Mouse (Mus musculus) liver, postnatal 0 days (tissue): ENCODE results near the gene Gm10282. TPM values are rescaled to one million over a fixed set of nuclear protein-coding genes. Genes with fewer than 3 reads are reported as not detected.

ENCODE experiments used
- ATAC-seq: fragments of 200-750 bp; cut with Nextera tagmentation; 2 replicates; pipeline ENCODE4 v1.8.0; 2017; ENCODE audit warnings: mild to moderate bottlenecking, moderate library complexity
- DNase-seq: peaks from one replicate; pipeline ENCODE4 v3.0.0-alpha.2; 2016
- H3K27ac ChIP-seq: fragments of 300-500 bp; sonication (generic); 2 replicates; pipeline ENCODE4 v1.5.1; 2014; ENCODE audit warnings: antibody characterized with exemption, moderate library complexity, mild to moderate bottlenecking, low read depth
- H3K27me3 ChIP-seq: fragments of 300-500 bp; sonication (generic); 2 replicates; pipeline ENCODE4 v1.6.1; 2014; ENCODE audit warnings: low read length, control low read depth, mixed read lengths; ENCODE audit not compliant: insufficient read depth
- H3K36me3 ChIP-seq: fragments of 300-500 bp; sonication (generic); replicated peaks from 2 replicates; pipeline ENCODE4 v1.6.1; 2014; ENCODE audit warnings: mild to moderate bottlenecking, control low read depth, low read length, moderate library complexity, mixed read lengths; ENCODE audit not compliant: insufficient read depth
- H3K4me1 ChIP-seq: fragments of 300-500 bp; sonication (generic); 2 replicates; pipeline ENCODE4 v1.6.1; 2014; ENCODE audit warnings: antibody characterized with exemption, mild to moderate bottlenecking, control low read depth; ENCODE audit not compliant: insufficient read depth
- H3K4me2 ChIP-seq: fragments of 300-500 bp; sonication (generic); 2 replicates; pipeline ENCODE4 v1.6.1; 2014; ENCODE audit warnings: low read depth, mild to moderate bottlenecking, low read length, moderate library complexity, mixed read lengths
- H3K4me3 ChIP-seq: fragments of 300-500 bp; sonication (generic); 2 replicates; pipeline ENCODE4 v1.5.1; 2014; ENCODE audit warnings: low read depth, low read length
- H3K9ac ChIP-seq: fragments of 300-500 bp; sonication (generic); replicated peaks from 2 replicates; pipeline ENCODE4 v1.6.1; 2014; ENCODE audit warnings: mild to moderate bottlenecking, moderate library complexity
- H3K9me3 ChIP-seq: fragments of 300-500 bp; sonication (generic); 2 replicates; pipeline ENCODE4 v1.6.1; 2016; ENCODE audit warnings: mild to moderate bottlenecking, control low read depth, low read length, mixed read lengths
- CTCF ChIP-seq: sonication (generic); IDR thresholded peaks from 2 replicates; pipeline ENCODE4 v1.5.1; 2016; ENCODE audit warnings: antibody characterized with exemption, low read depth
- EP300 ChIP-seq: IDR thresholded peaks from 2 replicates; pipeline ENCODE4 v1.6.1; 2016; ENCODE audit warnings: antibody characterized with exemption, low read depth, mild to moderate bottlenecking
- WGBS: fragments of 180-500 bp; shearing (Covaris S2); extraction: QIAGEN DNeasy Blood & Tissue Kit; methylation state at CpG from one replicate; pipeline ENCODE4 v1.1.7; 2014; ENCODE audit not compliant: insufficient replicate concordance; 5-methylcytosine and 5-hydroxymethylcytosine counted together
- polyA plus RNA-seq: library from polyadenylated mRNA; unstranded; fragments of >200 nt; fragmentation: Nextera tagmentation; extraction: Ambion mirVana; gene quantifications from 2 replicates; pipeline ENCODE4 v1.2.1, GENCODE M21; 2015

Gm10282 gene
- 6.3 and 6.4 TPM in 2 replicates for polyA plus RNA-seq

- Histone ChIP-seq H3K9me3 (no peaks in the 10 kb centered on the region), H3K9ac (no peak within 1 kb of the TSS), H3K27ac (no peak within 1 kb of the TSS), H3K4me1 (peaks cover 12% of the 10 kb centered on the region), H3K36me3 (no peaks in the 10 kb centered on the region), H3K4me3 (no peak within 1 kb of the TSS), H3K4me2 (no peak within 1 kb of the TSS), H3K27me3 (no peaks in the 10 kb centered on the region)
- TF ChIP-seq CTCF (no peak), EP300 (no peak)
- no peak for ATAC-seq
- DNase-seq = no peak
- 81% methylated on average over 14 of the region's 16 CpGs for WGBS
These were observed at the start of gene Gm10282 for GRCm38 (mm10) chr8:72305210-72305905. Gene Gm10282 (minus strand): TSS chr8:72305260.

- H3K4me1 ChIP-seq = peaks cover 49% of the 10 kb centered on the region
- no peaks in the 10 kb centered on the region for H3K27me3 ChIP-seq
- H3K36me3 ChIP-seq = peaks cover 16% of the 10 kb centered on the region
- H3K4me2 ChIP-seq = peak overlapping the region; percentile 27; the same call in 1 of the 2 replicates
- H3K9me3 ChIP-seq = no peaks in the 10 kb centered on the region
- ATAC-seq (peak; percentile 63), DNase-seq (peak; percentile 67)
- peak; percentile 35; the same call in 1 of the 2 replicates for TF ChIP-seq EP300
- TF ChIP-seq CTCF = no peak
- no peak overlapping the region for H3K4me3 ChIP-seq
- 4% methylated on average over 11 of the region's 11 CpGs for WGBS
- H3K27ac ChIP-seq = peak overlapping the region; percentile 78
- H3K9ac ChIP-seq = peak overlapping the region; percentile 22; the same call in 1 of the 2 replicates
These were observed 49.2 kb upstream of the Gm10282 start for GRCm38 (mm10) chr8:72354272-72354671.

DNA sequence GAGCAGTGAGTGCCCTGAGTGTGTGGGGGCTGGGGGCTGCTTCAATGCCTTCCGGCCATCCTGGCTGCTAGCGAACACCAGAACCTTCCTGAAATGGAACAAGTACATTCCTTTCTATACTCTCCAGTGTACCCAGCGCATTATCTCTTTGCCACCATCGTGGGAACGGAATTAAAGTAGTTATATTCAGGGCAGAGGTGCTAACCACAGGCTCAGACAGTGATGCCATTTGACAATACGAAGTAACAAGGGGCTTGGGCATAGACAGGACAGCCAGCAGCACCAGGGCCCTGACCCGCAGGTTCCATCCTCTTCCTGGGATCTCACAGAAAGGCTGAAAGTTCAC lies 48.6 kb upstream of the Gm10282 start:
- 62% methylated on average over 7 of the region's 7 CpGs for WGBS
- no peaks in the 10 kb centered on the region for H3K9me3 ChIP-seq
- peaks cover 54% of the 10 kb centered on the region for H3K4me1 ChIP-seq

GRCm38 (mm10) chr8:72352951-72353699 lies 48.1 kb upstream of the Gm10282 start:
- WGBS = 61% methylated on average over 8 of the region's 8 CpGs
- H3K9ac ChIP-seq = 0 out of 2 replicates have a peak overlapping the region, but pooled peaks have one; percentile 2
- no peak for TF ChIP-seq EP300
- no peak for TF ChIP-seq CTCF
- peaks cover 15% of the 10 kb centered on the region for H3K36me3 ChIP-seq
- DNase-seq (no peak), ATAC-seq (peak; percentile 34)
- no peaks in the 10 kb centered on the region for H3K27me3 ChIP-seq
- H3K4me3 ChIP-seq = no peak overlapping the region
- no peak overlapping the region for H3K4me2 ChIP-seq
- H3K27ac ChIP-seq = peak overlapping the region; percentile 78
- H3K4me1 ChIP-seq = peaks cover 55% of the 10 kb centered on the region
- H3K9me3 ChIP-seq = no peaks in the 10 kb centered on the region

More for the DNA sequence above, 48.6 kb upstream of the Gm10282 start:
- TF ChIP-seq CTCF (no peak), EP300 (no peak)
- Histone ChIP-seq H3K4me2 (peak overlapping the region; percentile 27; the same call in 1 of the 2 replicates), H3K27ac (peak overlapping the region; percentile 78), H3K4me3 (no peak overlapping the region), H3K36me3 (peaks cover 16% of the 10 kb centered on the region), H3K27me3 (no peaks in the 10 kb centered on the region), H3K9ac (0 out of 2 replicates have a peak overlapping the region, but pooled peaks have one; percentile 2)
- no peak for DNase-seq
- no peak for ATAC-seq

DNA sequence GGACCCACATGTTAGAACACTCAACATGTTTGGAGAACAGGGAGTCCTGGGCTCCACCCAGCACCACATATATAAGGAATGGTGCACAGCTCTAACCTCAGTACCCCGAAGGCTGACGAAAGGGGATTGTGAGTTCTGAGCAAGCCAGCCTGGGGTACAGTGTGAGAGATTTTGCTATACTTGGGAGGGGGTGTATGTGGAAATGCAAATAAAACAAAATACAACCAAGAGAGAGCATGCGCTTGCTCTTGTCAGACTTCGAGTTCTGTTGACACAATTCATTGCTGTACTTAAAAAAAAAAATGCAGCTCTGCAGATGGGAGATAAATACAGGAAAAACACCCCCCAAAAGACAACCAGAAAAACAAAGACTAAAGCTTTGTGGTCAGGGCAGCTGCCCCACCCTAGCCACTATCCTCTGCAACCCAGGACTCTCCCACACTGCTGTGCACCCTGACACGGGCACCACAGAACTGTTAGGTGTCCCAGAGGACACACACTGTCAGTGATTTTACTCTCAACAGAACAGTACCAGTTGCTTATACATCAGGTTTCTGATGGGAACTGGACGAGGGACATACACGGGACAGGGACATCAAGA lies 46.4 kb upstream of the Gm10282 start:
- H3K9me3 ChIP-seq = no peaks in the 10 kb centered on the region
- H3K4me2 ChIP-seq = peak overlapping the region; percentile 42
- no peaks in the 10 kb centered on the region for H3K27me3 ChIP-seq
- ATAC-seq (no peak), DNase-seq (no peak)
- H3K27ac ChIP-seq = peak overlapping the region; percentile 72
- no peak for TF ChIP-seq EP300
- no peak for TF ChIP-seq CTCF
- WGBS = 50% methylated on average over 7 of the region's 7 CpGs
- peaks cover 4% of the 10 kb centered on the region; the same call in 1 of the 2 replicates for H3K36me3 ChIP-seq
- no peak overlapping the region; the same call in 1 of the 2 replicates for H3K9ac ChIP-seq
- H3K4me1 ChIP-seq = peaks cover 58% of the 10 kb centered on the region
- no peak overlapping the region for H3K4me3 ChIP-seq

- 49% methylated on average over 8 of the region's 8 CpGs for WGBS
- H3K4me2 ChIP-seq = peak overlapping the region; percentile 42
- no peaks in the 10 kb centered on the region for H3K27me3 ChIP-seq
- no peak overlapping the region for H3K9ac ChIP-seq
- H3K36me3 ChIP-seq = peaks cover 5% of the 10 kb centered on the region
- H3K27ac ChIP-seq = peak overlapping the region; percentile 76
- peaks cover 56% of the 10 kb centered on the region for H3K4me1 ChIP-seq
- ATAC-seq (peak; percentile 43; the same call in 1 of the 2 replicates), DNase-seq (peak; percentile 62)
- no peaks in the 10 kb centered on the region for H3K9me3 ChIP-seq
- H3K4me3 ChIP-seq = no peak overlapping the region
- TF ChIP-seq CTCF (no peak), EP300 (0 out of 2 replicates have a peak, but pooled peaks have one; percentile 9)
These were observed 45.7 kb upstream of the Gm10282 start for GRCm38 (mm10) chr8:72350727-72351126.
